Mouse (Mus musculus) CH12.LX (cell line): ENCODE measurements at regions not wholly inside any gene's neighbourhood (a gene's known extent, or its start where the extent isn't known, plus 50 kb on each side); places are given as distances from the start of the nearest gene placed in this dataset.

Experiments
- DNase-seq: peaks from one replicate; pipeline ENCODE4 v3.0.0-alpha.2; 2013; ENCODE audit errors: extremely low read depth
- H3K27ac ChIP-seq: 2 replicates; pipeline ENCODE4 v1.5.1; 2012; ENCODE audit warnings: low read depth, mild to moderate bottlenecking, control low read depth, moderate library complexity; ENCODE audit not compliant: insufficient read depth
- H3K27me3 ChIP-seq: replicated peaks from 2 replicates; pipeline ENCODE3; 2012; ENCODE audit warnings: inconsistent platforms
- H3K36me3 ChIP-seq, 2 experiments: replicated peaks in 1 of 2; 2 replicates each; pipeline versions ENCODE3 to v1.6.1; 2012; ENCODE audit warnings: inconsistent platforms in 1 of 2, low read length in 1 of 2, mild to moderate bottlenecking in 1 of 2, mixed read lengths in 1 of 2, moderate library complexity in 1 of 2; ENCODE audit not compliant: control insufficient read depth in 1 of 2, insufficient read depth in 1 of 2
- H3K4me1 ChIP-seq, 2 experiments: 2 replicates each; pipeline ENCODE4 v1.6.1; 2012; ENCODE audit warnings: inconsistent platforms in 1 of 2, moderate library complexity in 1 of 2; ENCODE audit not compliant: insufficient read depth in 2 of 2, control insufficient read depth in 1 of 2
- H3K4me2 ChIP-seq: 2 replicates; pipeline ENCODE4 v1.6.1; 2012; ENCODE audit warnings: low read depth, mild to moderate bottlenecking, control low read depth; ENCODE audit not compliant: poor library complexity, insufficient read depth, severe bottlenecking
- H3K4me3 ChIP-seq, 3 experiments: fragments of 150-350 bp in 1 of 3; sonication (generic) in 1 of 3; replicated peaks in 1 of 3; 2 replicates each; pipeline versions ENCODE3 to v1.5.1; 2011 to 2012; ENCODE audit warnings: low read depth in 2 of 3, low read length in 2 of 3, mild to moderate bottlenecking in 2 of 3, moderate library complexity in 2 of 3, control low read depth in 1 of 3, improper control_type of control experiment in 1 of 3, inconsistent platforms in 1 of 3, mixed read lengths in 1 of 3; ENCODE audit not compliant: poor library complexity in 1 of 3
- H3K79me2 ChIP-seq: replicated peaks from 2 replicates; pipeline ENCODE4 v1.6.1; 2012; ENCODE audit warnings: mild to moderate bottlenecking, moderate library complexity; ENCODE audit not compliant: control insufficient read depth, poor library complexity, insufficient read depth, severe bottlenecking; ENCODE audit errors: extremely low read depth
- H3K9ac ChIP-seq: 2 replicates; pipeline ENCODE4 v1.6.1; 2012; ENCODE audit warnings: low read depth, mild to moderate bottlenecking, control low read depth, moderate library complexity; ENCODE audit not compliant: insufficient read depth
- H3K9me3 ChIP-seq: replicated peaks from 2 replicates; pipeline ENCODE3; 2012; ENCODE audit warnings: low read length, inconsistent platforms, mixed read lengths
- CTCF ChIP-seq, 2 experiments: IDR thresholded peaks in 1 of 2; conservative IDR thresholded peaks in 1 of 2; 2 replicates each; pipeline ENCODE4 v1.5.1; 2011 to 2012; ENCODE audit warnings: low read depth in 2 of 2, low read length in 2 of 2, improper control_type of control experiment in 1 of 2, inconsistent platforms in 1 of 2, mild to moderate bottlenecking in 1 of 2, moderate library complexity in 1 of 2
- E2F4 ChIP-seq: IDR thresholded peaks from 2 replicates; pipeline ENCODE4 v1.6.1; 2011; ENCODE audit warnings: low read depth, low read length, improper control_type of control experiment; ENCODE audit not compliant: insufficient replicate concordance
- ETS1 ChIP-seq: conservative IDR thresholded peaks from 2 replicates; pipeline ENCODE4 v1.6.1; 2012; ENCODE audit warnings: low read depth, mild to moderate bottlenecking, inconsistent platforms, low read length, improper control_type of control experiment, moderate library complexity
- IRF4 ChIP-seq: IDR thresholded peaks from 2 replicates; pipeline ENCODE4 v1.6.1; 2014; ENCODE audit warnings: low read depth, mild to moderate bottlenecking, inconsistent platforms, low read length, improper control_type of control experiment
- KAT2A ChIP-seq: IDR thresholded peaks from 2 replicates; pipeline ENCODE4 v1.6.1; 2012; ENCODE audit warnings: low read length, improper control_type of control experiment, inconsistent platforms; ENCODE audit not compliant: insufficient replicate concordance
- MAFK ChIP-seq: IDR thresholded peaks from 2 replicates; pipeline ENCODE4 v1.6.1; 2011; ENCODE audit warnings: low read length, improper control_type of control experiment; ENCODE audit not compliant: insufficient replicate concordance
- MAX ChIP-seq: IDR thresholded peaks from 2 replicates; pipeline ENCODE4 v1.6.1; 2011; ENCODE audit warnings: low read length, improper control_type of control experiment
- MAZ ChIP-seq: IDR thresholded peaks from 2 replicates; pipeline ENCODE4 v1.6.1; 2012; ENCODE audit warnings: low read depth, mild to moderate bottlenecking, inconsistent platforms, low read length, improper control_type of control experiment, moderate library complexity
- MXI1 ChIP-seq: IDR thresholded peaks from 2 replicates; pipeline ENCODE4 v1.6.1; 2011; ENCODE audit warnings: mild to moderate bottlenecking, low read depth, low read length, improper control_type of control experiment
- MYC ChIP-seq: IDR thresholded peaks from 2 replicates; pipeline ENCODE4 v1.6.1; 2011; ENCODE audit warnings: low read depth, mild to moderate bottlenecking, improper control_type of control experiment, low read length
- NELFE ChIP-seq: IDR thresholded peaks from 2 replicates; pipeline ENCODE4 v1.6.1; 2011; ENCODE audit warnings: low read depth, low read length, improper control_type of control experiment
- NRF1 ChIP-seq: IDR thresholded peaks from 2 replicates; pipeline ENCODE4 v1.6.1; 2014; ENCODE audit warnings: low read depth, mild to moderate bottlenecking, inconsistent platforms, low read length, improper control_type of control experiment, moderate library complexity
- POLR2AphosphoS2 ChIP-seq: IDR thresholded peaks from 2 replicates; pipeline ENCODE4 v1.6.1; 2011; ENCODE audit warnings: low read depth, low read length, improper control_type of control experiment
- RAD21 ChIP-seq: IDR thresholded peaks from 2 replicates; pipeline ENCODE4 v1.6.1; 2011; ENCODE audit warnings: low read depth, mild to moderate bottlenecking, low read length, improper control_type of control experiment, moderate library complexity
- RCOR1 ChIP-seq: conservative IDR thresholded peaks from 2 replicates; pipeline ENCODE4 v1.6.1; 2012; ENCODE audit warnings: low read depth, mild to moderate bottlenecking, inconsistent platforms, low read length, improper control_type of control experiment
- SIN3A ChIP-seq: IDR thresholded peaks from 2 replicates; pipeline ENCODE4 v1.6.1; 2012; ENCODE audit warnings: low read length, improper control_type of control experiment, inconsistent platforms
- SMC3 ChIP-seq: IDR thresholded peaks from 2 replicates; pipeline ENCODE4 v1.6.1; 2011; ENCODE audit warnings: low read depth, low read length, improper control_type of control experiment
- TBP ChIP-seq: conservative IDR thresholded peaks from 2 replicates; pipeline ENCODE4 v1.6.1; 2011; ENCODE audit warnings: low read depth, low read length, improper control_type of control experiment
- TCF12 ChIP-seq: IDR thresholded peaks from 2 replicates; pipeline ENCODE4 v1.6.1; 2014; ENCODE audit warnings: low read depth, mild to moderate bottlenecking, inconsistent platforms, low read length, improper control_type of control experiment
- UBTF ChIP-seq: IDR thresholded peaks from 2 replicates; pipeline ENCODE4 v1.6.1; 2012; ENCODE audit warnings: low read depth, mild to moderate bottlenecking, inconsistent platforms, low read length, improper control_type of control experiment, moderate library complexity
- ZC3H11A ChIP-seq: IDR thresholded peaks from 2 replicates; pipeline ENCODE4 v1.6.1; 2012; ENCODE audit warnings: low read depth, mild to moderate bottlenecking, inconsistent platforms, low read length, improper control_type of control experiment
- ZKSCAN1 ChIP-seq: IDR thresholded peaks from 2 replicates; pipeline ENCODE4 v1.6.1; 2012; ENCODE audit warnings: low read depth, inconsistent platforms, low read length, improper control_type of control experiment, borderline replicate concordance
- dilution Hi-C: fragments of 300-500 bp; cut with MboI; formaldehyde crosslinking; loops from 2 replicates; pipeline ENCODE4 v1.14.3; 2020; ENCODE audit warnings: low sequenced_read_pairs; ENCODE audit not compliant: extremely low pct_unique_long_range_greater_than_20kb, extremely low pct_ligation_motif_present
- in situ Hi-C: fragments of 300-500 bp; cut with MboI; formaldehyde crosslinking; loops from 3 replicates; pipeline ENCODE4 v1.14.3; 2019; ENCODE audit warnings: low sequenced_read_pairs, low pct_ligation_motif_present, low pct_unique_long_range_greater_than_20kb, mixed read lengths

GRCm38 (mm10) chr13:53677187-53677586 lies 204.3 kb upstream of the Msx2 start:
- H3K9me3 ChIP-seq, result no peaks in the 10 kb centered on the region
- DNase-seq, result no peak
- no peak overlapping the region for H3K27ac ChIP-seq
- H3K4me2 ChIP-seq, result no peak overlapping the region
- in situ Hi-C loops, result loop anchor here (25.0 kb wide), 1 partner anchor 215 kb away; the partner anchor contains the start of gene Msx2
- H3K27me3 ChIP-seq, result peaks cover 58% of the 10 kb centered on the region
- TF ChIP-seq TBP, result no peak
- no peak for TF ChIP-seq POLR2AphosphoS2
- no peak for TF ChIP-seq ZKSCAN1
- no peak for TF ChIP-seq ETS1
- no peak for TF ChIP-seq CTCF (conservative IDR thresholded peaks at IDR 0.05 in 1 of 2, IDR thresholded peaks at IDR 0.05 in 1 of 2; ENCODE audit: low read depth in 2 of 2, low read length in 2 of 2)
- TF ChIP-seq ZC3H11A, result no peak
- no peak for TF ChIP-seq NELFE
- no peak for TF ChIP-seq SMC3
- TF ChIP-seq NRF1, result no peak
- TF ChIP-seq MAFK, result no peak
- no peak for TF ChIP-seq KAT2A
- TF ChIP-seq, all 38 proteins: peak for 0
- no peaks in the 10 kb centered on the region for H3K79me2 ChIP-seq
- no peak overlapping the region for H3K9ac ChIP-seq
- H3K4me3 ChIP-seq, result no peak overlapping the region
- no peaks in the 10 kb centered on the region for H3K4me1 ChIP-seq
- dilution Hi-C loops, result no loop called here
- H3K36me3 ChIP-seq, result no peaks in the 10 kb centered on the region

GRCm38 (mm10) chr13:53670361-53670760 lies 197.5 kb upstream of the Msx2 start:
- H3K4me3 ChIP-seq, result no peak overlapping the region
- TF ChIP-seq E2F4 (no peak), ETS1 (no peak), RCOR1 (no peak), TBP (no peak), SIN3A (no peak), UBTF (no peak), MAX (no peak), MXI1 (no peak), TCF12 (no peak), MYC (no peak), RAD21 (no peak), IRF4 (no peak), MAZ (no peak)
- TF ChIP-seq, all 38 proteins: peak for 0
- H3K79me2 ChIP-seq, result no peaks in the 10 kb centered on the region
- in situ Hi-C loops, result no loop called here
- H3K9me3 ChIP-seq, result peaks cover 8% of the 10 kb centered on the region
- no peak overlapping the region for H3K4me2 ChIP-seq
- peaks cover 35% of the 10 kb centered on the region for H3K27me3 ChIP-seq
- H3K36me3 ChIP-seq, result no peaks in the 10 kb centered on the region
- no peak overlapping the region for H3K27ac ChIP-seq
- DNase-seq, result no peak
- H3K4me1 ChIP-seq, result no peaks in the 10 kb centered on the region
- H3K9ac ChIP-seq, result no peak overlapping the region
- dilution Hi-C loops, result no loop called here
